Mouse (Mus musculus): Measurements from ENCODE around the gene Dis3l. TPM values are rescaled to one million over a fixed set of nuclear protein-coding genes. Genes with fewer than 3 reads are reported as not detected.
"Not testable (repeated sequence)": the region's sequence is repeated elsewhere in the genome, so short reads cannot be mapped to it uniquely, and the experiment has no call there.

The Dis3l gene
- polyA plus RNA-seq, 1 experiment from 2014 or later: 24.0 TPM

- Histone ChIP-seq H3K36me3 (no peaks in the 10 kb centered on the region), H3K9me3 (no peaks in the 10 kb centered on the region), H3K4me2 (replicated peaks) (no peak overlapping the region), H3K27ac (replicated peaks) (no peak overlapping the region), H3K9ac (replicated peaks) (no peak overlapping the region), H3K4me3 (no peak overlapping the region), H3K27me3 (no peaks in the 10 kb centered on the region), H3K4me1 (no peaks in the 10 kb centered on the region)
- ATAC-seq (ENCODE audit: low FRiP score, low read depth): no peak
- WGBS: 75% methylated on average over 4 of the region's 4 CpGs
Observed at GRCm38 (mm10) chr9:64273757-64274156, 67.3 kb downstream of the Dis3l start.

- Histone ChIP-seq H3K9me3 (no peaks in the 10 kb centered on the region), H3K4me3 (no peak overlapping the region), H3K27me3 (no peaks in the 10 kb centered on the region), H3K9ac (replicated peaks) (no peak overlapping the region), H3K27ac (replicated peaks) (no peak overlapping the region), H3K4me1 (no peaks in the 10 kb centered on the region), H3K36me3 (no peaks in the 10 kb centered on the region), H3K4me2 (replicated peaks) (no peak overlapping the region)
- ATAC-seq (ENCODE audit: low FRiP score, low read depth): no peak
- WGBS: 39% methylated on average over 7 of the region's 7 CpGs
Observed at GRCm38 (mm10) chr9:64272611-64273010, 68.5 kb downstream of the Dis3l start.

GRCm38 (mm10) chr9:64271249-64271648 is 69.8 kb downstream of the Dis3l start:
- H3K27ac ChIP-seq (replicated peaks): no peak overlapping the region
- ATAC-seq (ENCODE audit: low FRiP score, low read depth): no peak
- H3K4me1 ChIP-seq: no peaks in the 10 kb centered on the region
- WGBS: 73% methylated on average over 3 of the region's 3 CpGs
- no peaks in the 10 kb centered on the region for H3K36me3 ChIP-seq
- no peak overlapping the region for H3K4me2 ChIP-seq (replicated peaks)
- H3K9me3 ChIP-seq: no peaks in the 10 kb centered on the region
- H3K9ac ChIP-seq (replicated peaks): no peak overlapping the region
- no peak overlapping the region for H3K4me3 ChIP-seq
- no peaks in the 10 kb centered on the region for H3K27me3 ChIP-seq

DNA sequence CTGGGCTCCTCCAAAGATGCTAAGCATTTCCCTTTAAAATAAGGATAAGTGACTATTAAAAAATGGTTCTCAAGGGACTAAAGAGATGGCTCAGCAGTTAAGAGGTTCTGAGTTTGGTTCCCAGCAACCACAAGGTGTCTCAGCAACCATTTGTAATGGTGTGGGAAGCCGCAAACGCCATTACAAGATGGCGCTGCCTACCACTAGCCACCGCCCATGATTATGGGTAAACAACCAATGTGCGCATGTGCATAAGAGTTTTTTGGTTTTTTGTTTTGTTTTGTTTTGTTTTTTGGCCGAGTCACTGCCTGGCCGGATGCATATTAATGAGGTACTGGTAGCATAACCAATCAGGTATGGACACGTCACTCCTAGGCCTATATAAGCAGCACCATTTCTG is 72.3 kb downstream of the Dis3l start:
- H3K36me3 ChIP-seq; H3K27me3 ChIP-seq; H3K9me3 ChIP-seq; H3K4me2 ChIP-seq (replicated peaks); ATAC-seq (ENCODE audit: low FRiP score, low read depth); H3K9ac ChIP-seq (replicated peaks); H3K4me1 ChIP-seq; H3K27ac ChIP-seq (replicated peaks); H3K4me3 ChIP-seq: not testable (repeated sequence)
- WGBS: 92% methylated on average over 8 of the region's 8 CpGs

GRCm38 (mm10) chr9:64268196-64268595 is 72.9 kb downstream of the Dis3l start:
- no peak for ATAC-seq (ENCODE audit: low FRiP score, low read depth)
- 90% methylated on average over 10 of the region's 10 CpGs for WGBS
- H3K9me3 ChIP-seq: no peaks in the 10 kb centered on the region

GRCm38 (mm10) chr9:64267231-64267630 is 73.9 kb downstream of the Dis3l start:
- Histone ChIP-seq H3K27ac (replicated peaks) (no peak overlapping the region), H3K4me1 (no peaks in the 10 kb centered on the region), H3K9me3 (no peaks in the 10 kb centered on the region), H3K9ac (replicated peaks) (no peak overlapping the region), H3K27me3 (no peaks in the 10 kb centered on the region), H3K4me2 (replicated peaks) (no peak overlapping the region), H3K36me3 (no peaks in the 10 kb centered on the region), H3K4me3 (no peak overlapping the region)
- ATAC-seq (ENCODE audit: low FRiP score, low read depth): no peak
- WGBS: 94% methylated on average over 1 of the region's 1 CpGs

More at GRCm38 (mm10) chr9:64268196-64268595, 72.9 kb downstream of the Dis3l start:
- no peaks in the 10 kb centered on the region for H3K4me1 ChIP-seq
- no peak overlapping the region for H3K9ac ChIP-seq (replicated peaks)
- no peak overlapping the region for H3K4me3 ChIP-seq
- H3K36me3 ChIP-seq: no peaks in the 10 kb centered on the region
- H3K27ac ChIP-seq (replicated peaks): no peak overlapping the region
- no peaks in the 10 kb centered on the region for H3K27me3 ChIP-seq
- no peak overlapping the region for H3K4me2 ChIP-seq (replicated peaks)

- Histone ChIP-seq H3K9ac (replicated peaks) (no peak overlapping the region), H3K9me3 (no peaks in the 10 kb centered on the region), H3K36me3 (no peaks in the 10 kb centered on the region), H3K27ac (replicated peaks) (no peak overlapping the region), H3K27me3 (no peaks in the 10 kb centered on the region), H3K4me2 (replicated peaks) (no peak overlapping the region), H3K4me3 (no peak overlapping the region), H3K4me1 (no peaks in the 10 kb centered on the region)
- WGBS: 56% methylated on average over 1 of the region's 1 CpGs
- no peak for ATAC-seq (ENCODE audit: low FRiP score, low read depth)
Observed at GRCm38 (mm10) chr9:64264813-64265212, 76.3 kb downstream of the Dis3l start.

DNA sequence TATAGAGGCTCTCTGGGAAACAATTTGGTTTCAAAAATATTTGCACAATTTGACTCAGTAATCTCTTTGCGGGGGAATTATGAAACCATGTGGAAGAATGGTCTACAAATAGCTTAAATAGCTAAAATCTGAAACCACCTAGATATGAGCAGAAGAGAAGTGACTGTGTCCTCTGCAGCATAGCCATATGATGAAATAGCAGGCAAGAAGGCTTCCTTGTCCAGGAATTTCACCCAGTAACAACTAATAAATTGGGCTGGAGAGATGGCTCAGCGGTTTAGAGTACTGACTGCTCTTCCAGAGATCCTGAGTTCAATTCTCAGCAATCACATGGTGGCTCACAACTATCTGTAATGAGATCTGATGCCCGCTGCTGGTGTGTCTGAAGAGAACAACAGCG is 80.1 kb downstream of the Dis3l start:
- Histone ChIP-seq H3K27me3 (no peaks in the 10 kb centered on the region), H3K36me3 (no peaks in the 10 kb centered on the region), H3K4me3 (no peak overlapping the region), H3K4me2 (replicated peaks) (no peak overlapping the region), H3K9me3 (no peaks in the 10 kb centered on the region), H3K27ac (replicated peaks) (no peak overlapping the region), H3K4me1 (no peaks in the 10 kb centered on the region), H3K9ac (replicated peaks) (no peak overlapping the region)
- ATAC-seq (ENCODE audit: low FRiP score, low read depth): no peak
- WGBS: 89% methylated on average over 4 of the region's 4 CpGs

DNA sequence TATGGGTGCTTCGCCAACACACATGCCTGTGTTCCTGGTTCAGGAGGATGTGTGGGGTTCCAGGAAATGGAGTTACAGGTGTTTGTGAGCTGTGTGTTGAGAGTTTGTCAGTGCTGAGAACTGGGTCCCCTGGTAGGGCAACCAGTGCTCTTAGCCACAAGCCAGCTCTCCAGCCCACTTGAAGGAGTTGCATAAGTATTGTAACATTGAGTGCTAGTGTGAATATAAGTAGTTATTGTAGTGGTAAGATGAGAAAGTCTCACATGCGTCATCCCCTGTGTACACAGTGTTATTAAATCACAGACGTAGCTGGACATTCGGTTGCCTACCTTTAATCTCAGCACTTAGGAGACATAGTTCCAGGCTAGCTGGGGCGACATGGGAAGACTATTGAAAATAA is 81.2 kb downstream of the Dis3l start:
- no peak for ATAC-seq (ENCODE audit: low FRiP score, low read depth)
- Histone ChIP-seq H3K4me3 (no peak overlapping the region), H3K27ac (replicated peaks) (no peak overlapping the region), H3K9me3 (no peaks in the 10 kb centered on the region), H3K4me2 (replicated peaks) (no peak overlapping the region), H3K9ac (replicated peaks) (no peak overlapping the region), H3K27me3 (no peaks in the 10 kb centered on the region), H3K36me3 (no peaks in the 10 kb centered on the region), H3K4me1 (no peaks in the 10 kb centered on the region)
- 90% methylated on average over 5 of the region's 5 CpGs for WGBS

Other genes with a start within 250 kb of the Dis3l start
- not detected in 2 replicates for gene Lctl, start 224.1 kb downstream of the Dis3l start, polyA plus RNA-seq (2016; fragmentation: Nextera tagmentation; extraction: Ambion mirVana)
- gene Zwilch, start 168.2 kb downstream of the Dis3l start, polyA plus RNA-seq (2016; fragmentation: Nextera tagmentation; extraction: Ambion mirVana): 24.8 and 27.9 TPM in 2 replicates
- 799 and 822 TPM in 2 replicates for gene Rpl4, start 167.9 kb downstream of the Dis3l start, polyA plus RNA-seq (2016; fragmentation: Nextera tagmentation; extraction: Ambion mirVana)
- gene Snapc5, start 162.0 kb downstream of the Dis3l start, polyA plus RNA-seq (2016; fragmentation: Nextera tagmentation; extraction: Ambion mirVana): 34.5 and 35.4 TPM in 2 replicates
- gene Uchl4, start 106.1 kb downstream of the Dis3l start, polyA plus RNA-seq (2016; fragmentation: Nextera tagmentation; extraction: Ambion mirVana): 2.3 and 2.6 TPM in 2 replicates
- gene Map2k1, start 87.7 kb downstream of the Dis3l start, polyA plus RNA-seq (2016; fragmentation: Nextera tagmentation; extraction: Ambion mirVana): 62.1 and 63.7 TPM in 2 replicates
- gene Tipin, start 59.7 kb downstream of the Dis3l start, polyA plus RNA-seq (2016; fragmentation: Nextera tagmentation; extraction: Ambion mirVana): 202 and 203 TPM in 2 replicates
- gene Megf11, start 44.3 kb upstream of the Dis3l start, polyA plus RNA-seq (2016; fragmentation: Nextera tagmentation; extraction: Ambion mirVana): 6.5 and 7.2 TPM in 2 replicates

Measured in midbrain, embryonic 12.5 days (tissue).